Mouse (Mus musculus): Measurements from ENCODE around the gene Snx9. TPM values are rescaled to one million over a fixed set of nuclear protein-coding genes. Genes with fewer than 3 reads are reported as not detected.

The Snx9 gene
- total and polyA plus RNA-seq, 3 experiments, result 12.9 to 22.8 TPM; not detected in 1

DNA sequence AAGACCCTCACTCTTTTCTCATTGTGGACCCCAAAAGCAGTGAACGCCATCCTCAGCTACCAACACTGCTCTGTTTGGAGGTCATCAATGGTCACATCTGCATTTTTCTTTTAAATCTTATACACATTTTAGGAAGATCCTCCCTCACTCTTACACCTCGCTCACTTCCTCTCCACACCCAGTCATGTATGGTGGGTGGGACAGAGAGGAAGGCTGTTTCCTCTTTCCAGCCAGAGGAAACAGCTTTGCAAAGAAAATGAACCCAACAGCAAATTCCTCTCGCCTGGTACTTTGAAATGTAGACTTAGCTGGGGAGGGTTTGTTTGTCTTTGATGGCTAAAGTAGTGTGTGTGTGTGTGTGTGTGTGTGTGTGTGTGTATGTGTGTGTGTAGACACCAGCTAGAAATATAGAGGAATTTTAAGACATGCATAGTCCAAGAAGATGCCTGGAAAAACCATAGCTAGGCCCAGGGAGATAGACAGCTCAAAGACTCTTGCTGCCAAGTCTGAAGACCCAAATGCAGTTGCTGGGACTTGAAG, 33.2 kb upstream of the Snx9 start:
- no peaks in the 10 kb centered on the region for H3K79me2 ChIP-seq (ENCODE audit: control insufficient read depth, insufficient read depth, low read length, poor library complexity)
- no peak overlapping the region for H3K9ac ChIP-seq (ENCODE audit: control insufficient read depth, low read depth, low read length, poor library complexity, severe bottlenecking)
- no peaks in the 10 kb centered on the region for H3K27me3 ChIP-seq (ENCODE audit: control insufficient read depth in 1 of 2, insufficient read depth in 2 of 2, low read length in 2 of 2)
- H3K4me3 ChIP-seq (ENCODE audit: control insufficient read depth in 1 of 2, insufficient read depth in 1 of 2, low read depth in 2 of 2, low read length in 2 of 2), result no peak overlapping the region
- DNase-seq (ENCODE audit: low read depth, low spot score), result peak; percentile 70
- H3K9me3 ChIP-seq (replicated peaks; ENCODE audit: insufficient read depth, low read length), result no peaks in the 10 kb centered on the region
- TF ChIP-seq ZNF384 (IDR thresholded peaks at IDR 0.05; ENCODE audit: low read depth, low read length) (no peak), KAT2A (conservative IDR thresholded peaks at IDR 0.05; ENCODE audit: low read depth, low read length) (no peak), ETS1 (IDR thresholded peaks at IDR 0.05; ENCODE audit: low read depth, low read length) (0 out of 2 replicates have a peak, but pooled peaks have one; percentile 33), GATA1 (IDR thresholded peaks at IDR 0.05; ENCODE audit: low read depth, low read length) (no peak), MXI1 (IDR thresholded peaks at IDR 0.05; ENCODE audit: low read depth, low read length) (no peak), E2F4 (IDR thresholded peaks at IDR 0.05; ENCODE audit: borderline replicate concordance, low read depth, low read length) (no peak), RAD21 (IDR thresholded peaks at IDR 0.05; ENCODE audit: low read depth, low read length) (no peak; the same call in 1 of the 2 replicates), MAX (IDR thresholded peaks at IDR 0.05; ENCODE audit: low read length) (no peak), MEF2A (IDR thresholded peaks at IDR 0.05; ENCODE audit: extremely low read depth, insufficient replicate concordance, low read depth, low read length, poor library complexity, severe bottlenecking) (no peak), MAZ (IDR thresholded peaks at IDR 0.05; ENCODE audit: low read depth, low read length) (no peak), SMC3 (IDR thresholded peaks at IDR 0.05; ENCODE audit: low read depth, low read length) (no peak), USF1 (IDR thresholded peaks at IDR 0.05; ENCODE audit: low read depth, low read length) (no peak), CHD2 (IDR thresholded peaks at IDR 0.05; ENCODE audit: low read length) (no peak), CHD1 (IDR thresholded peaks at IDR 0.05; ENCODE audit: low read depth, low read length) (no peak), SIN3A (IDR thresholded peaks at IDR 0.05; ENCODE audit: low read length) (no peak), HCFC1 (IDR thresholded peaks at IDR 0.05; ENCODE audit: low read depth, low read length) (0 out of 2 replicates have a peak, but pooled peaks have one; percentile 20), MYB (IDR thresholded peaks at IDR 0.05; ENCODE audit: low read depth, low read length) (no peak), ZMIZ1 (IDR thresholded peaks at IDR 0.05; ENCODE audit: low read depth, low read length) (no peak), UBTF (IDR thresholded peaks at IDR 0.05; ENCODE audit: borderline replicate concordance, insufficient read depth, low read depth, low read length) (no peak), CTCF (IDR thresholded peaks at IDR 0.05 in 2 of 3, conservative IDR thresholded peaks at IDR 0.05 in 1 of 3; ENCODE audit: control insufficient read depth in 1 of 3, insufficient read depth in 1 of 3, low read depth in 2 of 3, low read length in 3 of 3, poor library complexity in 1 of 3, severe bottlenecking in 1 of 3) (no peak), TBP (IDR thresholded peaks at IDR 0.05; ENCODE audit: low read depth, low read length) (no peak), EP300 (IDR thresholded peaks at IDR 0.05; ENCODE audit: low read depth in 1 of 2, low read length in 2 of 2) (peak in 1 of 2 experiments; percentile 26; a peak in 1 of 4 replicates)
- H3K36me3 ChIP-seq (ENCODE audit: control insufficient read depth in 1 of 2, insufficient read depth in 2 of 2, low read length in 2 of 2), result peaks cover 0 to 8% of the 10 kb centered on the region in 2 experiments; a peak in 2 of 4 replicates
- peaks cover 5 to 26% of the 10 kb centered on the region in 2 experiments; a peak in 3 of 4 replicates for H3K4me1 ChIP-seq (ENCODE audit: control insufficient read depth in 1 of 2, insufficient read depth in 2 of 2, low read length in 2 of 2)
- 0 out of 2 replicates have a peak overlapping the region, but pooled peaks have one; percentile 16 for H3K27ac ChIP-seq (ENCODE audit: control insufficient read depth, low read depth, low read length)
